Mouse (Mus musculus) thymus, adult 2 months (tissue): ENCODE data around the gene Cbfa2t3.

Experiments
- CTCF ChIP-seq: fragments of 200-500 bp; IDR thresholded peaks from 2 replicates; pipeline ENCODE4 v1.5.1; 2012; ENCODE audit warnings: mild to moderate bottlenecking, control low read depth, low read length, moderate library complexity, borderline replicate concordance; ENCODE audit not compliant: control insufficient read depth, poor library complexity, insufficient read depth; ENCODE audit errors: extremely low read depth
- POLR2A ChIP-seq: fragments of 200-500 bp; IDR thresholded peaks from 2 replicates; pipeline ENCODE4 v1.6.1; 2012; ENCODE audit warnings: mild to moderate bottlenecking, low read length, control low read depth, moderate library complexity; ENCODE audit not compliant: control insufficient read depth, poor library complexity, insufficient read depth; ENCODE audit errors: extremely low read depth

DNA sequence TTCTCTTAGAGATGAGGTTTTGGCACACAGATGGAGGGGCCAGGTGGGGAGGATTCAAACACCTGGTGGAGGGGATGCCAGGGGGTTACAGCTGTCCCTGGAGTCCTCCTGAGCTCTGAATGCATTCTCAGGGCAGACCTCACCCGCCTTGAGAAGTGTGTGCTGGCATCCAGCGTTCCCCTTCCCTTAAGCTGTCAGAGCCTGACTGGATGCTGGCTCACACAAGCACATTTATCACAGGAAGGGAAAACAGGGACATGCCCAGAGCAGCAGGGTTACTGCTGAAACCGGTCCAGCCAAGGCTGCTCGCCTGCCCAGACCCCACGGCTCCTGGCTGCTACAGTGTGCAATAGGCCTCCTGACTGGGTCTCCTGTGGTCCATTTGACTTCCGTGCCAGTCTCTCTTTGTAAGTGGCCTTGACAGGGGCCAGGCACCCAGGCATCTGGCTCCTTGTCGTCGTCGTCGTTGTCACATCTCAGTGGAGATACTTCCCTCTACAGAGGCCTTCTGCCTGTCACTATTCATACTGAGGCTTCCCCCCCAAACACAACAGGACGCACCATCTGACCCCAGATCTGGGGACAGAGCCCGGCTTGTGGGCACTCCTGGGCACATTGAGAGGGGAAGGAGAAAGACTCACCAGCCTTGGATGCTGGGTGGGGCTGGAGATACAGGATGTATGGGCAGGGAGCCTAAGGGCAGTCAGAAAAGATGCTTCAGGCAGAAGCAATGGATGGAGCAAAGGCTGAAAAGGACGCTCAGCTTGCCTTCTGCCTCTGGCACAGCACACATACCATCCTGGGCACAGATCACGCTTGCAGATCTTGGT is 22.1 kb upstream of the Cbfa2t3 start:
- no peak for TF ChIP-seq CTCF
- no peak for TF ChIP-seq POLR2A
